Mouse (Mus musculus): Measurements from ENCODE around the gene Uqcc2. TPM values are rescaled to one million over a fixed set of nuclear protein-coding genes. Genes with fewer than 3 reads are reported as not detected.

Gene Uqcc2
- total RNA-seq, 1 experiment from 2014 or later, result 113 TPM

Other genes starting within 250 kb of the Uqcc2 start
- 4.9 and 16.0 TPM in 2 replicates for gene Kifc5b, start 216.8 kb downstream of the Uqcc2 start, total RNA-seq (2017)
- gene Phf1, start 200.9 kb downstream of the Uqcc2 start, total RNA-seq (2017), result 8.3 and 10.3 TPM in 2 replicates
- 40.2 and 52.0 TPM in 2 replicates for gene Cuta, start 194.3 kb downstream of the Uqcc2 start, total RNA-seq (2017)
- 3.9 and 9.6 TPM in 2 replicates for gene Syngap1, start 192.7 kb downstream of the Uqcc2 start, total RNA-seq (2017)
- 27.6 and 27.8 TPM in 2 replicates for gene Zbtb9, start 160.7 kb downstream of the Uqcc2 start, total RNA-seq (2017)
- 31.1 and 42.1 TPM in 2 replicates for gene Bak1, start 104.9 kb downstream of the Uqcc2 start, total RNA-seq (2017)
- 13.2 and 13.3 TPM in 2 replicates for gene Itpr3, start 76.6 kb downstream of the Uqcc2 start, total RNA-seq (2017)
- gene Ip6k3, start 33.9 kb upstream of the Uqcc2 start, total RNA-seq (2017), result not detected in 2 replicates
- gene Lemd2, start 70.6 kb upstream of the Uqcc2 start, total RNA-seq (2017), result 35.3 and 70.7 TPM in 2 replicates

Measured in hematopoietic stem cell, adult 5-6 weeks (primary cell).